Mouse (Mus musculus): Measurements from ENCODE around the gene Lrrc3b.

DNA sequence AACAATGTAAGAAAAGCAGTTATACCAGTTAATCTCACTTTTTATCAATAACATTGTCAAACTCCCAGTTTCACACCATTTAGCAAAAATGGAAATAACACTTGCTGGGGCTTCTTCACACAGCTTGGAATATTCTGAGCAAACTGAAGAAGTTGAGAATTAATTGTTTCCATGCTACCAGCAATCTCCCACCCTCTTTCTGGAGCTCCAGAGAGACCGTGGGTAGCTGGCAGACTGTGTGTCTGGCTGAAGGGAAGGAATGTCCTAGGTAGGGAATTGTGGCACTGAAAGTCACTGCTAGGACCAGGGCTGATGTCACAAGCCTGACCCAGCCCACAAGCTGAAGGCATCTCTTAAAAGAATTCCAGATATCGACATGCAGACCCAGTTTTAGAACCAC is 53.3 kb downstream of the Lrrc3b start:
- no peak for TF ChIP-seq POLR2A (IDR thresholded peaks at IDR 0.05; ENCODE audit: extremely low read depth, insufficient read depth, low read length)
- no peak for TF ChIP-seq CTCF (IDR thresholded peaks at IDR 0.05; ENCODE audit: low read depth, low read length)
